Mouse (Mus musculus): ENCODE results near the gene Efcab1. TPM values are rescaled to one million over a fixed set of nuclear protein-coding genes. Genes with fewer than 3 reads are reported as not detected.
"Not testable (repeated sequence)": the region's sequence is repeated elsewhere in the genome, so short reads cannot be mapped to it uniquely, and the experiment has no call there.

The Efcab1 gene
- total and polyA plus RNA-seq, 3 experiments, result 0.27 TPM; not detected in 2

GRCm38 (mm10) chr16:14894713-14895112, 11.7 kb upstream of the Efcab1 start:
- intact Hi-C loops (cut with DNase I), result no loop called here
- H3K4me3 ChIP-seq, result no peak overlapping the region
- no peak overlapping the region for H3K27ac ChIP-seq
- DNase-seq, result no peak
- H3K9ac ChIP-seq (ENCODE audit: low read depth, low read length), result no peak overlapping the region
- no peak for TF ChIP-seq CTCF (IDR thresholded peaks at IDR 0.05)
- no peak for TF ChIP-seq POLR2A (IDR thresholded peaks at IDR 0.05; ENCODE audit: insufficient read depth, low read depth, low read length)
- TF ChIP-seq EP300 (IDR thresholded peaks at IDR 0.05; ENCODE audit: insufficient read depth, low read depth, low read length), result no peak
- H3K36me3 ChIP-seq (ENCODE audit: control insufficient read depth, insufficient read depth, low read length), result no peaks in the 10 kb centered on the region
- H3K79me2 ChIP-seq (replicated peaks; ENCODE audit: control insufficient read depth, insufficient read depth, low read length), result no peaks in the 10 kb centered on the region
- 78% methylated on average over 1 of the region's 1 CpGs for WGBS
- H3K27me3 ChIP-seq (ENCODE audit: control insufficient read depth, insufficient read depth, low read length), result no peaks in the 10 kb centered on the region
- no peaks in the 10 kb centered on the region for H3K4me1 ChIP-seq (ENCODE audit: control insufficient read depth, insufficient read depth, low read length)

GRCm38 (mm10) chr16:14895543-14895942, 10.9 kb upstream of the Efcab1 start:
- Histone ChIP-seq H3K4me3 (no peak overlapping the region), H3K79me2 (replicated peaks; ENCODE audit: control insufficient read depth, insufficient read depth, low read length) (no peaks in the 10 kb centered on the region), H3K27ac (no peak overlapping the region), H3K9ac (ENCODE audit: low read depth, low read length) (no peak overlapping the region), H3K4me1 (ENCODE audit: control insufficient read depth, insufficient read depth, low read length) (no peaks in the 10 kb centered on the region), H3K36me3 (ENCODE audit: control insufficient read depth, insufficient read depth, low read length) (no peaks in the 10 kb centered on the region), H3K27me3 (ENCODE audit: control insufficient read depth, insufficient read depth, low read length) (no peaks in the 10 kb centered on the region)
- DNase-seq, result no peak
- no peak for TF ChIP-seq EP300 (IDR thresholded peaks at IDR 0.05; ENCODE audit: insufficient read depth, low read depth, low read length)
- TF ChIP-seq POLR2A (IDR thresholded peaks at IDR 0.05; ENCODE audit: insufficient read depth, low read depth, low read length), result no peak
- no peak for TF ChIP-seq CTCF (IDR thresholded peaks at IDR 0.05)
- intact Hi-C loops (cut with DNase I), result no loop called here
- 55% methylated on average over 2 of the region's 2 CpGs for WGBS

DNA sequence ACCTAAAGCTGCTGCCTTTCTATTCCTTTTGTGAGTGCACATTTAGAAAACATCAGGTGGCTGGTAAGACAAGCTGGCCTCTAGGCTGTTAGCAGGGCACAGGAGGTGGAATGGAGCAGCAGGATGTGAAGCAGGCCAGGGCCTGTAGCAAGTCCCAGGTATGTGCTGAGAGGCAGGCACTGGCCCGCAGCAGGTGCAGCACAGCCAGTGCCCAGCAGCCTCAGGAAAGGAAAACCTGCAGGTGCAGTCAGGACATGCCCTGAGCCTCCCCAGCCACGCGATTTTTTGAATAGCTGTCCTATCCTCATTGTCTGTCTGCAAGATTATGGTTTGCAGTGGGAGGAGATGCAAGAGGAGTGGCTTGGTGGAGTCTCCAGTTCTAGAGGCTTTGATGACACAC, 24.3 kb downstream of the Efcab1 start:
- H3K9ac ChIP-seq (ENCODE audit: low read depth, low read length); intact Hi-C loops (cut with DNase I); H3K4me3 ChIP-seq; H3K36me3 ChIP-seq (ENCODE audit: control insufficient read depth, insufficient read depth, low read length); H3K27me3 ChIP-seq (ENCODE audit: control insufficient read depth, insufficient read depth, low read length); H3K4me1 ChIP-seq (ENCODE audit: control insufficient read depth, insufficient read depth, low read length); H3K79me2 ChIP-seq (replicated peaks; ENCODE audit: control insufficient read depth, insufficient read depth, low read length); H3K27ac ChIP-seq; DNase-seq: not testable (repeated sequence)
- WGBS, result 61% methylated on average over 3 of the region's 3 CpGs

DNA sequence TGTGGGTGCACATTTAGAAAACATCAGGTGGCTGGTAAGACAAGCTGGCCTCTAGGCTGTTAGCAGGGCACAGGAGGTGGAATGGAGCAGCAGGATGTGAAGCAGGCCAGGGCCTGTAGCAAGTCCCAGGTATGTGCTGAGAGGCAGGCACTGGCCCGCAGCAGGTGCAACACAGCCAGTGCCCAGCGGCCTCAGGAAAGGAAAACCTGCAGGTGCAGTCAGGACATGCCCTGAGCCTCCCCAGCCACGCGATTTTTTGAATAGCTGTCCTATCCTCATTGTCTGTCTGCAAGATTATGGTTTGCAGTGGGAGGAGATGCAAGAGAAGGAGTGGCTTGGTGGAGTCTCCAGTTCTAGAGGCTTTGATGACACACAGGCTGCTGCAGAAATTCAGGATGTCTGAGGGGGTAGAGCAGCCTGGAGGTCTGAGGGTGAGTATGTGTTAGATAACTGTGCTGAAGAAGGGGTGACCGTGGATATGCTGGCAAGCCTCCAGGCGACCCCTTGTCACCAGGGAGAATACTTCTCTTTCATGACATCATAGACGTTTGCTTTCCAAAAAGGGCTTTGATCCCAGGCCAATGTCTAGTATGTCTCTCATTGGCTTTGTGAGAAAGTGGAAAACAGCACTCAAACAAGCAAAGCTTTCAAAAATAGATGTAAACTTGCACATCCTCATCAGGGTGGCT, 30.2 kb downstream of the Efcab1 start:
- H3K4me1 ChIP-seq (ENCODE audit: control insufficient read depth, insufficient read depth, low read length); intact Hi-C loops (cut with DNase I); H3K27me3 ChIP-seq (ENCODE audit: control insufficient read depth, insufficient read depth, low read length); H3K27ac ChIP-seq; H3K36me3 ChIP-seq (ENCODE audit: control insufficient read depth, insufficient read depth, low read length); H3K4me3 ChIP-seq; H3K9ac ChIP-seq (ENCODE audit: low read depth, low read length); H3K79me2 ChIP-seq (replicated peaks; ENCODE audit: control insufficient read depth, insufficient read depth, low read length): not testable (repeated sequence)
- WGBS, result 30% methylated on average over 7 of the region's 7 CpGs
- peak; percentile 9 to 20 for DNase-seq

GRCm38 (mm10) chr16:14939552-14939951, 33.1 kb downstream of the Efcab1 start:
- no peaks in the 10 kb centered on the region for H3K36me3 ChIP-seq (ENCODE audit: control insufficient read depth, insufficient read depth, low read length)
- 60% methylated on average over 1 of the region's 1 CpGs for WGBS
- intact Hi-C loops (cut with DNase I), result no loop called here
- H3K4me3 ChIP-seq, result no peak overlapping the region
- H3K27me3 ChIP-seq (ENCODE audit: control insufficient read depth, insufficient read depth, low read length), result 0 out of 2 replicates have a peak, but pooled peaks cover 1% of the 10 kb centered on the region
- H3K79me2 ChIP-seq (replicated peaks; ENCODE audit: control insufficient read depth, insufficient read depth, low read length), result no peaks in the 10 kb centered on the region
- DNase-seq, result no peak
- TF ChIP-seq CTCF (IDR thresholded peaks at IDR 0.05), result no peak
- no peak for TF ChIP-seq EP300 (IDR thresholded peaks at IDR 0.05; ENCODE audit: insufficient read depth, low read depth, low read length)
- no peak for TF ChIP-seq POLR2A (IDR thresholded peaks at IDR 0.05; ENCODE audit: insufficient read depth, low read depth, low read length)
- peaks cover 5% of the 10 kb centered on the region for H3K4me1 ChIP-seq (ENCODE audit: control insufficient read depth, insufficient read depth, low read length)
- H3K9ac ChIP-seq (ENCODE audit: low read depth, low read length), result no peak overlapping the region
- H3K27ac ChIP-seq, result no peak overlapping the region

DNA sequence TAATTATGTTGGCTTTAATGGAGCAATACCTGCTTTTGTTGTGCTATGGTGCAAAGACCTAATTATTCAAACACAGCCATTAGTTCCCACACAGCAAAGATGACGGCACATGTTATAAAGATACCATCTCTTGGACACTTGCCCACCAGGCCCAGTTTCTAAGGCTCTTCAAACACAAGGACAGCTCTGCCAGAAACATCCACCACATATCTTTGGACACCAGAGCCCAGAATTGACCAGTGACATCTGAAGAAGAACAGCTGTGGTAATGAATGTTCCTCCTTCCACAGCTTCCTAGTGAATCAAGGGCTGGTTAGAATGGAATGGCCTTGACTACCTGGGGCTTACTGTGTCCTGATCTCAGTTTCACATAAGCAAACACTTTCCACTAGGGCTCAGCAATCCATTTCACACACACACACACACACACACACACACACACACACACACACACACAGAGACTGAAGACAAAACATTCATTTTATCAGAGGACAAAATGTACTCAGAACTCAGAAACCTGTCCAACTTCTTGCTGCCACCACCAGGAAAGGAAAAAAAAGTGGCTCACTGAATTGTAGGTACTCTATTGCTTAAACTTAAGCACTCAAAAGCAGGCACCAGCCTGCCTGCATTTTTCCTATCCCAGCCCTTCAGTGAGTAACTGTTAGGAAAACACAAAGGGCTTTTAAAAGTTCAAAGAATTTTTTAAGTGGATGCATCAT, 33.7 kb downstream of the Efcab1 start:
- peak in 1 of 2 experiments; percentile 15 for DNase-seq
- Histone ChIP-seq H3K4me1 (ENCODE audit: control insufficient read depth, insufficient read depth, low read length) (peaks cover 5% of the 10 kb centered on the region), H3K79me2 (replicated peaks; ENCODE audit: control insufficient read depth, insufficient read depth, low read length) (no peaks in the 10 kb centered on the region), H3K27ac (no peak overlapping the region), H3K36me3 (ENCODE audit: control insufficient read depth, insufficient read depth, low read length) (no peaks in the 10 kb centered on the region), H3K4me3 (no peak overlapping the region), H3K9ac (ENCODE audit: low read depth, low read length) (no peak overlapping the region), H3K27me3 (ENCODE audit: control insufficient read depth, insufficient read depth, low read length) (0 out of 2 replicates have a peak, but pooled peaks cover 1% of the 10 kb centered on the region)
- intact Hi-C loops (cut with DNase I), result loop anchor here (5.0 kb wide), 1 partner anchor 238 kb away; no protein-coding TSS in a partner anchor
- 13% methylated on average over 1 of the region's 1 CpGs for WGBS
- TF ChIP-seq EP300 (IDR thresholded peaks at IDR 0.05; ENCODE audit: insufficient read depth, low read depth, low read length) (no peak), CTCF (IDR thresholded peaks at IDR 0.05) (no peak), POLR2A (IDR thresholded peaks at IDR 0.05; ENCODE audit: insufficient read depth, low read depth, low read length) (no peak)

All from heart, adult 2 months (tissue).